Mouse (Mus musculus): ENCODE results near the gene Pprc1. TPM values are rescaled to one million over a fixed set of nuclear protein-coding genes. Genes with fewer than 3 reads are reported as not detected.
A peak's percentile ranks its signal among the peaks of the same experiment; 100 is the strongest.

Gene Pprc1
- polyA plus RNA-seq, 1 experiment from 2014 or later, result 32.2 TPM

- no peak for ATAC-seq (ENCODE audit: low FRiP score, low read depth)
- peak overlapping the region; percentile 97 for H3K9ac ChIP-seq (replicated peaks)
- WGBS, result 18% methylated on average over 6 of the region's 6 CpGs
These were observed 7.3 kb upstream of the Pprc1 start for GRCm38 (mm10) chr19:46037243-46037924.

GRCm38 (mm10) chr19:46037925-46038850 lies 6.5 kb upstream of the Pprc1 start:
- Histone ChIP-seq H3K9ac (replicated peaks) (peak overlapping the region; percentile 97), H3K9me3 (no peaks in the 10 kb centered on the region), H3K4me2 (replicated peaks) (peak overlapping the region; percentile 92), H3K4me1 (peaks cover 58% of the 10 kb centered on the region), H3K36me3 (peaks cover 37% of the 10 kb centered on the region), H3K27me3 (no peaks in the 10 kb centered on the region), H3K4me3 (peak overlapping the region; percentile 81), H3K27ac (replicated peaks) (peak overlapping the region; percentile 98)
- WGBS, result 9% methylated on average over 13 of the region's 13 CpGs
- ATAC-seq (ENCODE audit: low FRiP score, low read depth), result no peak

More at GRCm38 (mm10) chr19:46037243-46037924, 7.3 kb upstream of the Pprc1 start:
- Histone ChIP-seq H3K9me3 (no peaks in the 10 kb centered on the region), H3K4me1 (peaks cover 50% of the 10 kb centered on the region), H3K4me2 (replicated peaks) (peak overlapping the region; percentile 92), H3K27me3 (no peaks in the 10 kb centered on the region), H3K36me3 (peaks cover 45% of the 10 kb centered on the region), H3K4me3 (peak overlapping the region; percentile 81), H3K27ac (replicated peaks) (peak overlapping the region; percentile 98)

- Histone ChIP-seq H3K4me1 (peaks cover 65% of the 10 kb centered on the region), H3K4me3 (peak overlapping the region; percentile 81), H3K4me2 (replicated peaks) (peak overlapping the region; percentile 92), H3K27me3 (no peaks in the 10 kb centered on the region), H3K9ac (replicated peaks) (peak overlapping the region; percentile 97), H3K9me3 (no peaks in the 10 kb centered on the region), H3K36me3 (peaks cover 30% of the 10 kb centered on the region), H3K27ac (replicated peaks) (peak overlapping the region; percentile 98)
- 0% methylated on average over 14 of the region's 17 CpGs for WGBS
- peak; percentile 8 for ATAC-seq (ENCODE audit: low FRiP score, low read depth)
These were observed 5.8 kb upstream of the Pprc1 start for GRCm38 (mm10) chr19:46038851-46039260.

- Histone ChIP-seq H3K27ac (replicated peaks) (peak overlapping the region; percentile 98), H3K4me1 (peaks cover 69% of the 10 kb centered on the region), H3K9ac (replicated peaks) (peak overlapping the region; percentile 97), H3K27me3 (no peaks in the 10 kb centered on the region), H3K36me3 (peaks cover 24% of the 10 kb centered on the region), H3K9me3 (no peaks in the 10 kb centered on the region), H3K4me2 (replicated peaks) (peak overlapping the region; percentile 92), H3K4me3 (peak overlapping the region; percentile 81)
- peak; percentile 71 for ATAC-seq (ENCODE audit: low FRiP score, low read depth)
- WGBS, result under 1% methylated on average over 25 of the region's 30 CpGs
These were observed 5.2 kb upstream of the Pprc1 start for GRCm38 (mm10) chr19:46039478-46039877.

- Histone ChIP-seq H3K27ac (replicated peaks) (peak overlapping the region; percentile 98), H3K4me1 (peaks cover 69% of the 10 kb centered on the region), H3K4me3 (peak overlapping the region; percentile 81), H3K27me3 (no peaks in the 10 kb centered on the region), H3K9ac (replicated peaks) (peak overlapping the region; percentile 97), H3K9me3 (no peaks in the 10 kb centered on the region), H3K36me3 (peaks cover 15% of the 10 kb centered on the region), H3K4me2 (replicated peaks) (peak overlapping the region; percentile 92)
- ATAC-seq (ENCODE audit: low FRiP score, low read depth), result no peak
- 39% methylated on average over 14 of the region's 14 CpGs for WGBS
These were observed 4.4 kb upstream of the Pprc1 start for GRCm38 (mm10) chr19:46040149-46040902.

GRCm38 (mm10) chr19:46041299-46041932 lies 3.3 kb upstream of the Pprc1 start:
- H3K4me1 ChIP-seq, result peaks cover 71% of the 10 kb centered on the region
- H3K4me3 ChIP-seq, result peak overlapping the region; percentile 91
- peak overlapping the region; percentile 98 for H3K27ac ChIP-seq (replicated peaks)
- H3K36me3 ChIP-seq, result peaks cover 5% of the 10 kb centered on the region; the same call in 1 of the 2 replicates
- H3K9me3 ChIP-seq, result no peaks in the 10 kb centered on the region
- 15% methylated on average over 7 of the region's 7 CpGs for WGBS
- H3K9ac ChIP-seq (replicated peaks), result peak overlapping the region; percentile 98
- no peaks in the 10 kb centered on the region for H3K27me3 ChIP-seq
- peak overlapping the region; percentile 92 for H3K4me2 ChIP-seq (replicated peaks)
- no peak for ATAC-seq (ENCODE audit: low FRiP score, low read depth)

- H3K9me3 ChIP-seq, result no peaks in the 10 kb centered on the region
- peak overlapping the region; percentile 98 for H3K9ac ChIP-seq (replicated peaks)
- peak overlapping the region; percentile 92 for H3K4me2 ChIP-seq (replicated peaks)
- no peaks in the 10 kb centered on the region for H3K36me3 ChIP-seq
- H3K27ac ChIP-seq (replicated peaks), result peak overlapping the region; percentile 98
- under 1% methylated on average over 11 of the region's 14 CpGs for WGBS
- H3K27me3 ChIP-seq, result no peaks in the 10 kb centered on the region
- H3K4me3 ChIP-seq, result peak overlapping the region; percentile 91
- H3K4me1 ChIP-seq, result peaks cover 70% of the 10 kb centered on the region
- peak; percentile 53 for ATAC-seq (ENCODE audit: low FRiP score, low read depth)
These were observed 2.7 kb upstream of the Pprc1 start for GRCm38 (mm10) chr19:46041933-46042475.

GRCm38 (mm10) chr19:46042476-46043011 lies 2.1 kb upstream of the Pprc1 start:
- Histone ChIP-seq H3K27ac (replicated peaks) (peak overlapping the region; percentile 98), H3K4me2 (replicated peaks) (peak overlapping the region; percentile 92), H3K9me3 (no peaks in the 10 kb centered on the region), H3K36me3 (no peaks in the 10 kb centered on the region), H3K27me3 (0 out of 2 replicates have a peak, but pooled peaks cover 5% of the 10 kb centered on the region), H3K4me1 (peaks cover 65% of the 10 kb centered on the region), H3K9ac (replicated peaks) (peak overlapping the region; percentile 98), H3K4me3 (peak overlapping the region; percentile 91)
- 7% methylated on average over 6 of the region's 6 CpGs for WGBS
- peak; percentile 58 for ATAC-seq (ENCODE audit: low FRiP score, low read depth)

- Histone ChIP-seq H3K27me3 (0 out of 2 replicates have a peak, but pooled peaks cover 5% of the 10 kb centered on the region), H3K4me3 (peak overlapping the region; percentile 91), H3K4me2 (replicated peaks) (peak overlapping the region; percentile 92), H3K9ac (replicated peaks) (peak overlapping the region; percentile 98), H3K27ac (replicated peaks) (peak overlapping the region; percentile 98), H3K4me1 (peaks cover 60% of the 10 kb centered on the region), H3K9me3 (no peaks in the 10 kb centered on the region), H3K36me3 (no peaks in the 10 kb centered on the region)
- WGBS, result 65% methylated on average over 7 of the region's 7 CpGs
- no peak for ATAC-seq (ENCODE audit: low FRiP score, low read depth)
These were observed 1.3 kb upstream of the Pprc1 start for GRCm38 (mm10) chr19:46043380-46043779.

- 1% methylated on average over 72 of the region's 84 CpGs for WGBS
- ATAC-seq (ENCODE audit: low FRiP score, low read depth), result peak; percentile 68
- Histone ChIP-seq H3K9me3 (no peaks in the 10 kb centered on the region), H3K9ac (replicated peaks) (peak within 1 kb of the TSS; percentile 98), H3K27me3 (0 out of 2 replicates have a peak, but pooled peaks cover 5% of the 10 kb centered on the region), H3K27ac (replicated peaks) (peak within 1 kb of the TSS; percentile 98), H3K4me3 (peak within 1 kb of the TSS; percentile 91), H3K4me1 (peaks cover 55% of the 10 kb centered on the region), H3K36me3 (no peaks in the 10 kb centered on the region), H3K4me2 (replicated peaks) (peak within 1 kb of the TSS; percentile 92)
These were observed 458 bp downstream of the Pprc1 start, which contains the start of gene Ldb1 for GRCm38 (mm10) chr19:46044993-46045695. TSS of gene Ldb1 (minus strand) at chr19:46045214.

Measured in midbrain, embryonic 12.5 days (tissue).